Mouse (Mus musculus): ENCODE data around the gene 6430550D23Rik.
A peak's percentile ranks its signal among the peaks of the same experiment; 100 is the strongest.

Gene 6430550D23Rik

DNA sequence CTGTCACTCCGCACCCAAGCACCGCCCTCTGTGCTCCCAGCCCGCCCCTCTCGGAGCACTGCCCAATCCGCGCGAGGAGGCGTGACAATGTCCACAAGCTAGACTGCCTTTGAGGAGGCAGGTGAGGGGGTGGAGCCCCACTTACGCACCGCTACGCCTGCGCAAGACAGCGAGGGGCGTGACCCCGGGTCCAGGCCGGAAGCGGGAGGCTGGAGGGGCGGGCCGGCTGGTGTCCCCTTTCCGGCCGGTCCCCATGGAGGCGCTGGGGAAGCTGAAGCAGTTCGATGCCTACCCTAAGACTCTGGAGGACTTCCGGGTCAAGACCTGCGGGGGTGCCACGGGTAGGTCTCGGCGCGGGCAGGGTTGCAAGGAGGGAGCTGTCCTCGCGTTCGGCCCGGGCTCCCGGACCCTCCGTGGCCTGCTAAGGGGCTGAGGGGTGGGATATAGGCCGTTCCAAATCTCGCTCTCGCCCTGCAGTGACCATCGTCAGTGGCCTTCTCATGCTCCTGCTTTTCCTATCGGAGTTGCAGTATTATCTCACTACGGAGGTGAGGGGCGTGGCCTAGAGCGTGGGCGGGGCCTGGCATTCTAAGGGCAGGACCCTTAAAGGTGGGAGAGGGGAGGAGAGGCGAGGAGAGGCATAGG is at the start of gene 6430550D23Rik, which contains the start of gene Ergic3:
6430550D23Rik (minus strand) TSS at position 90 of the 645 bp plus-strand sequence.
Ergic3 (plus strand) TSS at position 158 of the 645 bp plus-strand sequence.
- peak; percentile 99 for DNase-seq

DNA sequence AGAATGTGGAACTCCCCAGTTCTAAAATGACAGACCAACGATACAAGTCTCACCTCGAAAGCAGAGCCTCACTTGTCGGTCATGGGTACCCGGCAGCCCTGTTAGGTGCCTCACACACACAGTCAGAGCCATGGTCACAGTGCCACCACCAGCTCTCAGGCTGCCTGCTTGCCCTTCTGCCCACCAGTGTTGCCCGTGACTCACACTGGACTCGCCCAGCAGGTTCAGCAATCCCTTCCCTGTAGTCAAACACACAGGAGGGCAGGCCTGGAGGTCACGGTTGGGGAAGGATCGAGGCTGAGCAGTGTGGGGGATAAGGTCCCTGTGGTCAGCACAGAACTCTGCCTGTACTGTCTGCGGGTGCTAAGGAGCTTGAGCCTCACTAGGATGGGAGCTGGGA is 45.0 kb upstream of the 6430550D23Rik start, which contains the start of gene Fer1l4:
Fer1l4 (minus strand) TSS at position 132 of the 400 bp plus-strand sequence.
- DNase-seq, result no peak

DNA sequence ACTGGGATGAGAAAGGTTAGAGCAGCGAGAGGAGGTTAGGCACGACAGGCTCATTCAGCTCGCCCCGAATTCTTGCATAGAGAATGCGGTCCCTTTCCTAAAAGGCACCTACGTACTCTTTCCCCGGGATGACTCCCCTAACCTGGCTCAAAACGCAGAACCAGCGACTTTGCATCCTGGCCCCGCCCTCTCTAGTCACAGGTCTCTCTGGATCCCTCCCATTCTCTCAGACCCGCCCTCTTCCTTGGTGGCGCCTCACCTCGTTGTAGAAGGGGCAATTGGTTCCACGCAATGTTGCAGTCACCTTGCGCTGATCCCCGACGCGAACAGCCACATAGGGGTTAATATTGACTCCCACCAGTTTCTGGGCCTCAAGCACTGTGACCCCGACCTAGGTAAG is 40.2 kb upstream of the 6430550D23Rik start:
- DNase-seq, result peak; percentile 21

DNA sequence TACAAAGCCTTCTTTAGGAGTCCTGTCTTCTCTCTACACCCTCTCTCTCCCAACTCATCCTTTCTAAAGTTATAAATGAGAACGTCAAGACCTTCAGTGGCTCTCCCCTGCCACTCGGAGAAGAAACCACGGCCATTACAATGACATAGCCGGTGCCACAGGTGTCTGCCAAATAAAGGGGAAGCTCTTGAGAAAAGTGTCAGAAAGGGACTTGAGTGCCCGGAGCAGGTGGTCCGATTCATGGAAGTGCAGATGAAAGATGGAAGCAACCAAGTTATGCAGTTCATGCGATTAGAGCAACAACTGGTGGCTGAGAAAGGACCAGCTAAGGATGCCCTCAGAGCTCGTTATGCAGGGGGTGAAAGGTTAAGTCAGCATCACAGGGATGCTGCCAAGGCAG is 35.1 kb upstream of the 6430550D23Rik start:
- DNase-seq, result no peak

DNA sequence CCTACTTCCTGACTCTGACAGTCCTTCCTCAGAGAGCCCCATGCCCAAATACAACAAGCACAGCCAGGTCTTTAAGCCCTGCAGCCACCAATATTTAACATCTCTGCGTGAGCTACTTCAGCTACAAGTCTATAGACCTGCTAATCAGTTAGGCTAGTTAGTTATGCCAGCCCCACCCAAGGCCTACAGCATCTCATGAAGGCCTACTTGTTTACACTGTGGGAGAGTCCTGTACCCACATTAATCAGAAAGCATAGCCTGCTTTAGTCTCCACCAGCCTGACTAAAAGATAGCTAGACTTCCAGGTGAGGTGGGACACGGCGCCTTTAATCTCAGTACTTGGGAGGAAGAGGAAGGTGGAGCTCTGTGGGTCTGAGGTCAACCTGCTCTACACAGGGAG is 31.6 kb upstream of the 6430550D23Rik start:
- no peak for DNase-seq

DNA sequence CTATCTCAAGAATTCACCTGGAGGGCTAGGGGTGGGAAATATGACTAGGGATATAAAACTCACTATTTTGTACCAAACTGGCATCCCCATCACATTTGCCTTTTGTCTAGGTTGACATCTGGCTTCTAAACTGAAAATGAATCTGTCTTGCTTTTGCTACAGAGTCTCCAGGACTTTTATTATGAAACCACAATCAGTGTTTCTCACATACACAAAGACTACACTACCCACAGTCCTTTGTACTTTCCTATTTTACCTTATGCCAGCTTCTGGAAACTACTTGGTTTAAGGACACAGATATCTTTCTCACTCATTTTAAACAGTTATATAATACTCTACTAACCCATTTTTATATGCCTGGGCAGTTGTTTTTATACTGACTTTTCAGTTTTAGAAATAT is 17.7 kb upstream of the 6430550D23Rik start:
- DNase-seq, result no peak

DNA sequence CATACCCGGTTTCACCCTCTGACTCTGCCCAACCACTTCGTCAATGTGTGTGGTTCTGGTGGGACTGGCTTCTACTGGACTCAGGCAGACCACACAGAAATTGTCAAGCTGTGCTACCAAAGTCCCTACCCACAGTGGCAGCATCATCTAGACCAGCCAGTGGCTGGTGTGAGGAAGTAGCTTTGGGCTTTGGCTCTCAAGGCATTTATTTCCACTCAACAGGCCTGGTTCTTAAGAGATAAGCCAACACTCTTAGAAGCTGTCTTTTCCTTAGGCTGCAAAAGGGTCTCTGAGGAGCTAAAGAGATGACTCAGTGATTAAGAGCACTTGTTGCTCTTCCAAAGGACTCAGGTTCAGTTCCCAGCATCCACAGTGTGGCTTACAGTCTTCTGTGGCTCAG is 14.0 kb upstream of the 6430550D23Rik start:
- DNase-seq, result no peak

DNA sequence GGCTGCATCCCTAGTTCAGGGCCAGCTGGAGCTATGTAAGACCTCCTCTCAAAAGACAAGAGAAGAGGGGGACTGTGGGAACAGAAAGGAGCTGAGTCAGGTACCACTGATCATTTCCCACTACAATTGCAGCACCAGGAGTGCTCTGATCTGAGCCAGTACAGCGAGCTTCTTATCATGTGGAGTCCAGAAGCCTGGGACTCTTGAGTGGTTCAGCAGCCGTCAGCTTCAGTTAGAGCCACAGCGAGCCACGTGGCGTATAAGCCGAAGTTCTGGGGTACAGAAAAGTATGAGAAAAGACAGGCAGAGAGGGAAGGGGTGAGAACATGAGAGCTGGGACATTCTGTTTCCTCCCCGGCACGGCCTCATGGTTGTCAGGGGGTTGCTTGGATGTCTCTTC is 13.4 kb upstream of the 6430550D23Rik start:
- DNase-seq, result peak; percentile 58

DNA sequence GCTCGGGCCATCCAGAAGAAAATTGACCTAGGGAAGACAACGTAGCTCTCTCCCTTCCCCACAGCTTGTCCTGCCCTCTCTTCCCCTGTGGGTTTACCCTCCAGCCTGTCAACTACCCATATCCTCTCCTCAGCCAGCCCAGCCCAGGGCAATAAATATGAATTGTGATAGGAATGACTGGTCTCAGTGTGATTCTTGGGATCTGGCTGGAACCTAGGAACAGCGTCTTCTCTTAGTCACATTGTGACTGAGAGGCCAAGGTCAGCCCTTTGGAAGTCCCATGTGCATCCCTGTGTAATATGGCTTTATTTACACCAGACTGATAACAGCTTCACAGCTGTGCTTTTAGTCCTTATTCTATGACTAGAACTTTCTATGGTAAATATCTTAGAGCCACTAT is 10.3 kb upstream of the 6430550D23Rik start:
- DNase-seq, result no peak

DNA sequence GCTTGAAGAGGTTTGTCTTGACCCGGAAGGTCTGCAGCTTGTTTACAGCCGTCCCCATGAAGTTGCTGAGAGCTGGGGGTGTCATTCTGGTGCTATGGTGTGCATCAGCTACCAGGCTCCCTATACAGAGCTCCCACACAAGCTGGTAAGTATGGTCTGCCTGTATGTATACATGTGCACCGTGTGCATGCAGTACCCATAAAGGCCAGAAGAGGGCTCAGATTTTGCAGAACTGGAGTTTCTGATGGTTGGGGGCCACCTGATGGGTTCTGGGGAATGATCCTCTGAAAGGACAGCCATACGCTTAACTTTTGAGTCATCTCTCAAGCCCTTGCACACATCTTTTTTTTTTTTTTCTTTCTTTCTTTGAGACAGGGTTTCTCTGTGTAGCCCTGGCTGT is 2.4 kb downstream of the 6430550D23Rik start:
- DNase-seq, result peak; percentile 36

DNA sequence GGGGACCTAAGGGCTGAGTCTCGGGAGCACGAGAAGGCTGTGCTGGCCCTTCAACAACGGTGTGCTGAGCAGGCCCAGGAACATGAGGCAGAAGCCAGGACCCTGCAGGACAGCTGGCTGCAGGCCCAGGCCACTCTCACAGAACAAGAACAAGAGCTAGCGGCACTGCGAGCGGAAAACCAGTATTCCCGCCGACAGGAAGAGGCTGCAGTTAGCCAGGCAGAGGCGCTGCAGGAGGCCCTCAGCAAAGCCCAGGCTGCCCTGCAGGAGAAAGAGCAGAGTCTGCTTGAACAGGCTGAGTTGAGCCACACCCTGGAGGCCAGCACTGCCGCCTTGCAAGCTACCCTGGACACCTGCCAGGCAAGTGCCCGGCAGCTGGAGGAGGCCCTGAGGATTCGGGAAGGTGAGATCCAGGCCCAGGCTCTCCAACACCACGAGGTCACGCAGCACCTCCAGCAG is 15.9 kb downstream of the 6430550D23Rik start:
- DNase-seq, result peak; percentile 74

DNA sequence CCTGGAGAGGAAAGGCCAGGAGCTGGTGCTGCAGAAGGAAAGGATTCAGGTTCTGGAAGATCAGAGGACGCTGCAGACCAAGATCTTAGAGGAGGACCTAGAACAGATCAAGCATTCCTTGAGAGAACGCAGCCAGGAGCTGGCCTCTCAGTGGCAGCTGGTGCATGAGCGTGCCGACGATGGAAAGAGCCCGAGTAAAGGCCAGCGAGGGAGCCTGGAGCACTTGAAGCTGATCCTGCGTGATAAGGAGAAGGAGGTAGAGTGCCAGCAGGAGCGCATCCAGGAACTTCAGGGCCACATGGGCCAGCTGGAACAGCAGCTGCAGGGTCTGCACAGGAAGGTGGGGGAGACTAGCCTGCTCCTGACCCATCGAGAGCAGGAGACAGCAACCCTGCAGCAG is 16.6 kb downstream of the 6430550D23Rik start:
- peak; percentile 14 for DNase-seq

DNA sequence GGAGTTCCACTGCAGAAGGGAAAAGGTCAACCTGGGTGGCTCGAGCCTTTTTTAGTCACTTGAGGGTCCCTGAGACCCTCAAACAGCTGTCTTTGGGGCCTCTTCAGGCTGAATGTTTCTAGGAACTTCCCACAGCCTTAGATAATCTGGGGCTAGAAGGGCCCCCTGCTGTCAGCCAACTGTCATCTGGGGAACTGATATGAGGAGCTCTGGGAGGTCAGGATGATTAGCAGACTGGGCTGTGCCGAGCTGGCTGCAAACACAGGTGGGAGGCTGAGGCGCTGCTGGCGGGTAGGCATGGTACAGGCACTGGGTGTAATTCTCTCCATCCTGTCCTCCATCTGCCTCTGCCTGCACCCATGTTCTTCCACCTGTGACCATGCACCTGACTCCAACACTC is 18.7 kb downstream of the 6430550D23Rik start:
- peak; percentile 91 for DNase-seq

DNA sequence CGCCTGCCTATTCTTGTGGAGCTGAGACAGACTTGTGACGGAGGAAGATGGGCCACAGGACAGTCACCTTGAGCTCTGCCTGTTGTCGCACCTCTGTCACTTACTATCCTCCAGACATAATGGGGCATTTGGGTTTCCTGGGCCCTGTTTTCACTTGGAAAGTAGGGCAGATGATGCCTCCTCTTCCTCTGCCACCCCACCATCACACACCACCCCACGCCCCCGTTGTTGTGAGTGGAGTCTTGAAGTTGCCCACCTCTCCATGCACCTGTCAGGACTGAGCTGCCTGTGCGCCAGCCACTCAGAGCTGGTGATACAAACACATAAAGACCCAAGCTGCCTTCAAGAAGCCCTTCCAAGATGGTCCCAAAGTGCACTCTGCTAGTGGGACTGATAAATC is 20.6 kb downstream of the 6430550D23Rik start:
- no peak for DNase-seq

DNA sequence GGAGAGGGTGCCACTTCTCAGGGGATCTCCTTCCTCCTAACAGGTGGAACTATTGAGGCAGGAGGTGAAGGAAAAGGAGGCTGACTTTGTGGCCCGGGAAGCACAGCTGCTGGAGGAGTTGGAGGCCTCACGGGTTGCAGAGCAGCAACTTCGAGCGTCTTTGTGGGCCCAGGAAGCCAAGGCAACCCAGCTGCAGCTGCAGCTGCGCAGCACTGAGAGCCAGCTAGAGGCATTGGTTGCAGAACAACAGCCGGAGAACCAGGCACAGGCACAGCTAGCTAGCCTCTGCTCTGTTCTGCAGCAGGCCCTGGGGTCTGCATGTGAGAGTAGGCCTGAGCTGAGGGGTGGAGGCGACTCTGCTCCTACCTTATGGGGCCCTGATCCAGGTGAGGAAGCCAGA is 22.0 kb downstream of the 6430550D23Rik start:
- DNase-seq, result no peak

DNA sequence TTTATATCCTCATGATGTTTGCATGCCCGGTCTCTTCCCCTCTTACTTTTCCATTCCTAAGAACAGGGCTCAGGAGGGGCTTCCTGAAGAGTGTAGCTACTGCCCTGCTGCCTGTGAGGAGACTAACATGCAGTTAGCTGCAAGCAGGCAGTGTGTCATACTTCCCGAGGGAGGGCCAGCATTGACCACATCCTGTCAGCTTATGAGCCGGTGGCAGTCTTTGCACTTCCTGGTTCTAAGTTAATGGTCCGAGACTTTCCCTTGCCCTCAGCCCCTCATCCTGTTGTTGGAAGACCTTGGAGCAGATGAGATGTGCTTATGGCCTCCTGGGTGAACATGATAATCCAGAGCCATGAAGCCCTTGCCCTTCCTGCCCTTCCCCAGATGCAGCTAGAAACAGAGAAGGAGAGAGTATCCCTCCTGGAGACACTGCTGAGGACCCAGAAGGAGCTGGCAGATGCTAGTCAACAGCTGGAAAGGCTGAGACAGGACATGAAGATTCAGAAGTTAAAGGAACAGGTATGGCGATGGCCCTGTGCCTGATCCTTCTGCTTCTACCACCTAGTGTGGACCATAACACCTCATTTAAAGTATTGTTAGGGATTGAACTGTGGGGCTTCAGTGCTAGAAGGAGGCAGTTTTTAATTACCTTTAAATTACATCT is 28.3 kb downstream of the 6430550D23Rik start:
- peak; percentile 35 for DNase-seq

DNA sequence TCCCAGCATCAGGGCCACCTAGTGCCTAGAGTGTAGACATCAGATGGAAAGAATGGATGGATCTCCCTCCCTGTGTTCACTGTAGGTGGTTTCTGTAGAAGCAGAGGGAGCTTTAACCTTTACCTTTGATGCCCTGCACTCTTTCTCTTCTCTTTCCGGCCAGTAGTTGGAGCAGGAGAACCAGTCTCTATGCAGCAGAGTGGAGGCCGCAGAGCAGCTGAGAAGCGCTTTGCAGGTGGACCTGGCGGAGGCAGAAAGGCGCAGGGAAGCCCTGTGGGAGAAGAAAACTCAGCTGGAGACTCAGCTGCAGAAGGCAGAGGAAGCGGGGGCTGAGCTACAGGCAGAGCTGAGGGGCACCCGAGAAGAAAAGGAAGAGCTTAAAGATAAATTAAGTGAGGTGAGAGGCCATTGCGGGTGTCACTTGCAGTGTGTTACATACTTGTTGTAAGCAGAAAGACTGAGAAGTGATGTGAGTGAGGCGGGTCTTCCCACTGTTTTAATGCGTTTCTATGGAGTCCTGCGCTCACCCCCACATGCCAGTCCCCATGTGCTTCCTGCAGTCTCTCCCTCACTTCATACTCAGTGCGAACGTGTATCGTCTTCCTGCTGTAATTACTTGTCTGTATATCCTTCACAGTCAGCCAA is 33.6 kb downstream of the 6430550D23Rik start:
- DNase-seq, result no peak

DNA sequence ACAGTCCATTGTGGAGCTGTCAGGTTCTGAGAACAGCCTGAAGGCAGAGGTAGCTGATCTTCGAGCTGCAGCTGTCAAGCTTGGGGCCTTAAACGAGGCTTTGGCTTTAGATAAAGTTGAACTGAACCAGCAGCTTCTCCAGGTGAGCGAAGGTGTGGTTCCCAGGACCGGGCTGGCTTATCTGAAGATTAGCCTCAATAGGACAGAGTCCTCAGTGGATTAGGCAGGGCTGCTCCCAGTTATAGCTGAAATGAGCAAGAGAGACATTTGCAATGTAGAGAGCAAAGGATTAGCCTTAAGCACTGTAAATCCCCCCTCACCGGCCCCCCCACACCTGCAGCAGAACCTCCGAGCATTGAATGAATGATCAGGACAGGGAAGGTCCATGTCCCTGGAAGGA is 34.4 kb downstream of the 6430550D23Rik start:
- DNase-seq, result no peak

DNA sequence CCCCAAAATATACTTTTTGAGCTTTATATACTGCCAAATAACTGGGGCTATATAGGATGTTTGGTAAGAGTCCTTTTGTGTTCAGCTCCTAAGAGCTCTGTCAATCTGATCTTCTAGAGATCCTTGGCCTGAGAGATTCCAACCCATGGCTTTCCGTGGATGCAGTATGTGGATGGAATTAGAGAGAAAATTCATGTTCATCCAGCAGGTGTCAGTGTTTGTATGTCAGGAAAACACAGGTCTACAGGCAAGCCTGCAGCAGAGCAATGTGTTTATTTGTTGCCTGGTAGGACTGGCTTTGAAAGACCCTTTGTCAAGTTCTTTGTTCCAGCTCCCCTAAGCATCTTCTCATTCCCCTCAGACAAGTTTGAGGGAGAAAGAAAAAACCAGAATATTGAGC is 44.8 kb downstream of the 6430550D23Rik start:
- no peak for DNase-seq

DNA sequence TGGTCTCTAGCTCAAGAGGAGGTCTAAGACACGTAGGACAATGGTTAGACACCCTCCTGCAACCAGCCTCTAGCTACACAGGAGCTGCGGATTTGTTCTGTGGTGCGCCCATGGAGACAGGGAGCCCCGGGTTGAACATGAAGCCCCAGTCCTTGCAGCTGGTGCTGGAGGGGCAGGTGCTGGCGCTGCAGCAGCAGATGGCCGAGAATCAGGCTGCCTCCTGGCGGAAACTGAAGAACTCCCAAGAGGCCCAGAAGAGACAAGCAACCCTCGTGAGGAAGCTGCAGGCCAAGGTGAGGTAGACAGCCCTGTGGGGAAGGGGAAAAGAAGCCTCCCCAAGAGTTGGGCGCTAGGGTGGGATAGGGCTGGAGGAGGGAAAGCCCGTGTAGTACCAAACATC is 45.9 kb downstream of the 6430550D23Rik start:
- no peak for DNase-seq

DNA sequence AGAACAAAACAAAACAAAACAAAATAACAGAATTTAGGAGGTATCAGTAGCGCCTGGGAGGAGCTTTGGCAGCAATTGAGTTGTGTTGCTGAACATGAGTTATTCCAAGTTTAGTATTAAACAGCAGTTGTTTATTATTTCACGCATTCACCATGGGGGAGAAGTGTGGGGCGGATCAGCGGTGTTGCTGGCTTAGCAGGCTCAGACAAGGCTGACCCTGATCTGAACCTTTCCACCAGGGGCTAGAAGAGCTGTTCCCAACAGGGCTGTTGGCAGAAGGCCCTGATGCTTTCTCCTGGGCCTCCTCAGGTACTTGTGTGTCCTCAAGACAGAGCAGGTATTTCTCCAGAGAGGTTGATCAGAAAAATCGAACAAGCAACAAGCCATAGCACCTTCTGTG is 47.8 kb downstream of the 6430550D23Rik start:
- no peak for DNase-seq

DNA sequence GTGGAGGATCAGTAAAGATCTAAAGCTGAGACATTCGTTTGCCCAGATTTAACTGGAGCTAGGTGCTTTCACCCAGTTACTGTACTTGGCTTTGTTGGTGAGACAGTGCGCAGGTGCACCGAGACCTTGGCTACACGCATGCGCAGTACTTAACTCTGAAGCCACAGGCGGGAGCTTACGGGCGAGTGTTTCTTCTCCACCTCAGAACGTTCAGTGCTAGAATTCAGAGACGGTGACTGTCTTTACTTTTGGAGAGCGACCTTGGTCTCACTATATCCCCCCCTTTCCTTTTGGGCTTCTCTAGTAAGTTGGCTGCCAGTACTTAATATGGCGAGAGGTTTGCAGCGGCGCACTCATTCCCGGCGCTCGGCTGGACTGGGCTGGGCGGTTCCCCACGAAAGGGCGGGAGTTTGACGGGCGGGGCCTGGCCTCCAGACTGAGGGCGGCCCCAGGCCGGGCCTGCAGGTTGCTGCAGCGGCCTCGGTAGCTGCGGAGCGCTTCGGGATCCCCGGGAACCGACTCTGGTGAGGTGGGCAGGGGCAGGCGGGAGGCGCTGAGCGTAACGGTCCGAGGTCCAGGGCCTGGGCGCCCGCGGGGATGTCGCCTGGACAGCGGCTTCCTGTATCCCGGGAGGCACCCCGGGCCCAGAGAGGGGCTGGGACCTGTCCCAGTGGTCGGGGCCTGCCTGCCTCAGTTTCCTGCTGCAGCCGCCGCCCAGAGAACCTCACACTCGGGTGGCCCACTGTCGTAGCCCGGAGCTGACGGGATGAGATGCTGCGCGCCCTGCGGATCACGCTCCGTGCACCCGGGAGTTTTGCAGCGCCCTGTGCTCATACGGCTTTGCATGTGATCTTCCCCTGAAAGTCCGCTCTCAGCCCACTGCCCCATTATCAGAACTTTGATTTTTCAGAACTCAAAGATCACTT is 51.4 kb downstream of the 6430550D23Rik start, which contains the start of gene Cep250:
Cep250 (plus strand) TSS at position 325 of the 926 bp plus-strand sequence.
- DNase-seq, result peak; percentile 96

DNA sequence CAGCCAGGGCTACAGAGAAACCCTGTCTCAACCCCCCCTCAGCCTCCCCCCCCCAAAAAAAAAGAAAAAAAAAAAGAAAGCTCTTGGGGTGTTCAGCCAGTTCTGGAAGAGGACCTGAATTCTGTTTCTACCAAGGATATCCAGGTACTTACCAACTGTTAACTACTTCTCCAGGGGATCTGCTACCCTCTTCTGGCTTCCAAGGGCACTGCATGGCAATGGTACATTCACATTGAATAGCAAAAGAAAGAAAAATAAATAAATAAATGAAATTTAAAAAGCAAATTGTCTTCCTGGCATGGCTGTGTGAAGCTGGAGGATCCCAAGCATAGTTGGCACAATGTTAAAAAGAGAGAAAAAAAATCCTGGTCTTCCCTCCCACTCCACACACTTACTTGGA is 55.8 kb downstream of the 6430550D23Rik start:
- peak; percentile 50 for DNase-seq

Data from liver (tissue).